Mouse (Mus musculus): Measurements from ENCODE around the gene Atp6v0c.

Atp6v0c gene

DNA sequence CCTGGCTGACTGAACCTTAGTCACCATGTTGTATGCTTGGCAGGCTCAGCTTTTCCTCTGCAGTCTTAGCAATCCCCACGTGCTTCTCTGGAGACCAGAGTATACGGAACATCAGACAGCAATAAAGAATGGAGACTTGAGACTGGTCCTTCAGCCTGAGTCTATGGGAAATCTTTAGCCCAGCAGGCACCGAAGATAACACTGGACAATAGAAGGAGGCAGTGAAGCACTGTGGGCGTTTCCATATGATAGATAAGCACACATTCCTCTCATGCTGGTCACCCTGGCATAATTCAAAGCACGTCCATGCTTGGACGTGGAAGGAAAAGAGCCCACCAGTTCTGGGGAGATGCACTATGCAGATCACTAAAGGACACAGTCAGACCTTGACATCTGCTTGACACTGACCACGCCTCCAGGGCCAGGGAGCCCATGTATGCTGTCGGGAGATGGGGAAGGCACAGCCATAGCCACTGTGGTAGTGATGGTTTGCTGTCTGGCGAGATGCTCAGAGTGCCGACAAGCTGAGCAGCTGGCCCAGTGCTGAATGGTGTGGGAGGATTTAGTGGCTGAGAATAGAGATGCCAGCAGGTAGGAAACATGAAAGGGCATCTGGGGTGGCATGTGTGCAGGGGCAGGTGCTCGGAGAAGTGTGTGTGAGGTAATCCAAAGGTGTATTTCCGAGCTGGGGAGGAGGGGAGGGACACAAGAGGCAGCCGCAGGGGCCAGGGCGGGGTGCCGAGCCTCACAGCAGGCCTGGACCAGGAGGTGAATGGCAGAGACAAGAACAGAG is 27.7 kb upstream of the Atp6v0c start:
- DNase-seq = no peak

DNA sequence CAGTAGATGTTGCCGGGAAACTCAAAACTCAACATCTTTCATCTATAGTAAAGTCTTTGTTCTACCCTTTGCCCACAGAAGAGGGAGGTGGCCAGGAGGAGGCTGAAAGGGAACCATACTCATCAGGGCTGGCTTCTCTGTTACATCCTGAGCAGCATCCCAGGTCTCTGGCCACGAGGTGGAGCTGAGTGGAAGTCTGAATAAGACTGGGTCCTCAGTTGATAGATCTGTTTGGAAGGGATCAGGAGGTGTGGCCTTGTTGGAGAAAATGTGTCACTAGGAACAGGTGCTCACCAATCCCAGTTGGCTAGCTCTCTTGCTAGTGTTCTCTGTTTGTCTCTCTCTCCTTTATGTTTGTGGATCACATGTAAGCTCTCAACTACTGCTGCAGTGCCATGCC is 25.8 kb upstream of the Atp6v0c start:
- DNase-seq = no peak

DNA sequence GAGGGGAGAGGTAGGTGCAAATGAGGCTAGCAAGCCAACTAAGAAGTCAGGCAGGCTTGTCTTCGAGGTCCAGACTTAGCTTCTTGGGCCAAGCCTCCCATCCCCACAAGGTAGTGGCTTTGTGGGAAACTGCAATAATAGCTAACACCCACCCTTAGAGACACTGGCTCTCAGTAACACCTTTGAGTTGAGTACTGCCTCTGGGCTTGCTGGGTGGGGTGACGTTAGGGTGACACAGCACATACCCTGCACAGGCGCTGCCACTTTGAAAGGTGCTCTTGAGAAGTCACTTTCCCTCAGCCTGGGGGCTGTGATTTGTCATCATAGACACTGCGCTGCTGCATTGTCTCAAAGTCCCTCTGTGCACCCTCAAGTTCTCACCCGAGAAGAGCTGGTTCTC is 24.3 kb upstream of the Atp6v0c start:
- no peak for DNase-seq

DNA sequence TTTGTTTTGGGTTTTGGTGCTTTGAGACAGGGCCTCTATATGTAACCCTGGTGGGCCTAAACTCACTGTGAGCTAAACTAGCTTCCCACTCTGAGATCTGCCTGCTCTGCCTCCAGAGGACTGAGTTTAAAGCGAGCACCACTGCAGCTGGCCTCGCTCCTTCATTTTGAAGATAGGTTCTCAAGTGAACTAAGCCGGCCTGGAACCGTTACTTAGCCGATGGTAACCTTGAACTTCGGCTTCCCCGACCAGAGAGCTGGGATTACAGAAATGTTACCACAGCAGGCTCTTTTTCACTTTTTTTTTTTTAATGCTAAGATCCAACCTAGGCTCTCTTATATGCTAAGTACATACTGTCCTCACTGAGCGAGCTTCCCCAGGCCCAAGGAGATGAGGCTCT is 23.8 kb upstream of the Atp6v0c start:
- DNase-seq = no peak

DNA sequence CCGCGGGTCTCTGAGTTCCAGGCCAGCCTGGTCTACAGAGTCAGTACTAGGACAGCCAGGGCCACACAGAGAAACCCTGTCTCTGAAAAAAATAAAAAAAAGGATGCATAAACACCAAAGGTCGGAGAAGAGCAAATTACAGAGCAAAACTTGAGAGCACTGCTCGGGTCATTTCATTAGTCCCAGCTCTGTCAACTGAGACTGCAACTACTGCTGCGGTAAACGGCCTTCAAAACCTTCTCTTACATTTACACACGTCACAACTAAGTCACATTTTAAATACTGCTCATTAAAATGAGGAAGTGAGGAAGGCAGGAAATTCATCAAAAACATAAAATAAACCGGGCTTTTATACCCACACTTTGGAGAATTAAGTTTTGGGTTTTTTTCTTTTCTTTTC is 23.3 kb upstream of the Atp6v0c start:
- DNase-seq = no peak

DNA sequence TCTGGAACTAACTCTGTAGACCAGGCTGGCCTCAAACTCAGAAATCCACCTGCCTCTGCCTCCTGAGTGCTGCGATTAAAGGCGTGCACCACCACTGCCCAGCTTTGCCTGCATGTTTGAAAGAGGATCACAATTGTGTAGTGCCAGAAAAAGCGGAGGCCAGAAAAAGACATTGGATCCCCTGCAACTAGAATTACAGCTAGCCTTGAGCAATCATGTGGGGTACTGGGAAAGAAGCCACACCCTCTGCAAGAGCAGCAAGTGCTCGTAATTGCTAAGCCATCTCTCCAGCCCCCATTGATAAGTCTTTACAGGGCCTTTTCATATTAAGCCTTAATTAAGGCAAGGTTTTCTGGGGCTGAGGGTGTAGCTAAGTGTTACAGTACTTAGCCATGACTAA is 22.0 kb upstream of the Atp6v0c start:
- no peak for DNase-seq

DNA sequence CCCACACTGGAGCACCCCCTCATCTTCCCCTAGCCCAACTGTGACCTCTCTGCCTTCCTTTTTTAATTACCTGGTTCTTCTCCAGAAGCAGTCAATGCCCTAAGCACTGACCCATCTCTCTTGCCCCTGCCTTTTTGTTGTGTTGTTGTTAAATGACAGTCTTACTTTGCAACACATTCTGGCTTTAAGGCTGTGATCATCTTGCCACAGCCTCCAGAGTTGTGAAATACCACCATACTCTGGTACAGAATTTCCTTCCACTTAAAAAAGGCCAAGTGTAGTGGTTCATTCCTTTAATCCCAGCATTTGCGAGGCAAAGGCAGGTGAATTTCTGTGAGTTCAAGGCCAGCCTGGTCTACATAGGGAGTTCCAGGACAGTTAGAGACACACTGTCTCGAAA is 21.4 kb upstream of the Atp6v0c start:
- no peak for DNase-seq

DNA sequence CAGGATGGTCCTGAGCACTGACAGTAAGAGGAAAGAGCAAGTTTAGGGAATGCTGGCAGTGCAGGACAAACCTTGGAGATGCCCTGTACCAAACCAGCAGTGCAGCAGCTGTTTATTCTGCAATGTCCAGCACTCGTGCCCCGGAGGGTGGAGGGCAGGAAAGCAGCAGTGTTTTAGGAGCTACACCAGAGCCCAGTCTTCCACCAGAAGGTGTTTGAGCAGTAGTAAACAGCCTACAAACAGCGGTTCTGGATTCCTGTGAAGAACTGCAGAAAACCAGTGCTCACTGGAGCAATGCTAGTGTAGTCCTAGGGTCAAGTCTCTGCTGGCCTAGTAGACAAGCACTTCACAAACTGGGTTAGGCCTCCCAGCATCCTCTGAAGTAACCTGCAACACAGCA is 4.8 kb upstream of the Atp6v0c start:
- DNase-seq = no peak

DNA sequence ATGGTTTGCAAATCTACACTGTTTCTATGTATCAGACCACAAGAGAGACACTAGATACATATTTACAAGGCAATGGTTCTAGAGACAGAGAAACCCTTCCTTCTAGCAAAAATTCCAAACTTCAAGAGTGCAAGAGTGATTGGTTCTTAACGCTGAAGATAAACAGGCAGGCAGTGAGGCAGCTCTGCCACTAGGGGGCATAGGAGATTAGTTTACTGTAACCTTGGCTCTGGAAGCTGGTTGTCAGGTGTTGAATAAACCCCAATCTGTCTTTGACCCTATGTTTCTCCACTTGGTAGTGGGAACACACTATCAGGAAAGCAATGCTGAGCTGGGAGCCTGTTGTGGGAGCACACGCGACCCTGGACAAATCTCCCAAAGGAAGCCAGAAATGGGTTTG is 3.9 kb upstream of the Atp6v0c start:
- DNase-seq = peak in 1 of 2 experiments; percentile 76

DNA sequence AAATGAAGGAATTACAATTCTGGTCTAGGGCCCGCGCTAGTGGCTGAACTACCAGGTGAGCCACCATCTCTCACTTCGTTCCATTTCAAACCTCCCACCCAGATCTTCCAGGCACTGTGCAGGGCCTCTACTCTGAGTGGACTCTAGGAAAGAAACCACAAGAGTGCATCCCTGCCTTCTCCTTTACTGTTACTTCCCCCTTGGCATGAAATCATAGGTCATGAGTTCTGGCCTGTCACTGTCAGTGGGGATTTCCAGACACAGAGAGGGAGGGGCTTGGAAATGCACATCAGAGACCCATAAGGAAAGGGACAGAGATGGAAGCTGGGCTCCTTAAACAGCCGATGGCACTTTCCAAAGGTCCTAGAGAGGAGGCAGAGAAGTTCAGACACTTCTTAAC is 2.2 kb upstream of the Atp6v0c start:
- no peak for DNase-seq

DNA sequence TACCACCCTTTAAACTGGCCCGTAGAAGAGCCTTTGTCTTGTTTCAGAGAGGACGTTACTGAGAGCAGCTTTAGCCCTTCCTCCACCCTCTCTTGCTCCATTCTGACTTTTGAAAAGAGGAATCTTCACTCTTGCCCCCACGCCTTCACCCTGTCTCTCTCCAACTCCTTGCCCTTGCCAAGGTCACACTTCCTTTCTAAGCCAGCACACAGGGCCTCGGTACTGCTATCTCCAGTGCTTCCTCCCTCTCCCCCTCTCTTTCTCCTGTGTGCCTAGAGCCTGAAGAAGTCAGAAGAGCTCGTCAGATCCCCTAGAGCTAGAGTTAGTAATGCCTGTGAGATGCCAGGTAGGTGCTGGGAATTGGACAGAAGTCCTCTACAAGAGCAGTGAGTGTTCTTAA is 1.2 kb upstream of the Atp6v0c start:
- DNase-seq = no peak

DNA sequence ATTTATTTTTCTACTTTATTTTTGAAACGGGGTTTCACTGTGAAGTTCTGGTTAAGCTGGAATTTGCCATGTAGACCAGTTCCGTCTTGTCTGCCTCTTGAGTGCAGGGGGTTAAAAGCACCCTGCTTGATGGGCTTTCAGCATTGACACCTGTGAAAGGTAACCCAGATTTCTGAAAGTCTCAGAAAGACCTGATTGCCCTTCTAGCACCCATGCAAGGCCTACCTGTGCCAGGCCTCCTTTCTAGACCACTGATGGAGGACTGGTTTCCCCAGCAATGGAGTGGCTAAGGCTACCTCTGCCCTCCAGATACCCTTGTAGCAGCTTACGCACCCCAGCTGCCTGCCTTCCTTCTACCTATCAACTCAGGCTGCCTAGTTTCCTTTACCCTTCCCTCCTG is 623 bp upstream of the Atp6v0c start:
- DNase-seq = no peak

DNA sequence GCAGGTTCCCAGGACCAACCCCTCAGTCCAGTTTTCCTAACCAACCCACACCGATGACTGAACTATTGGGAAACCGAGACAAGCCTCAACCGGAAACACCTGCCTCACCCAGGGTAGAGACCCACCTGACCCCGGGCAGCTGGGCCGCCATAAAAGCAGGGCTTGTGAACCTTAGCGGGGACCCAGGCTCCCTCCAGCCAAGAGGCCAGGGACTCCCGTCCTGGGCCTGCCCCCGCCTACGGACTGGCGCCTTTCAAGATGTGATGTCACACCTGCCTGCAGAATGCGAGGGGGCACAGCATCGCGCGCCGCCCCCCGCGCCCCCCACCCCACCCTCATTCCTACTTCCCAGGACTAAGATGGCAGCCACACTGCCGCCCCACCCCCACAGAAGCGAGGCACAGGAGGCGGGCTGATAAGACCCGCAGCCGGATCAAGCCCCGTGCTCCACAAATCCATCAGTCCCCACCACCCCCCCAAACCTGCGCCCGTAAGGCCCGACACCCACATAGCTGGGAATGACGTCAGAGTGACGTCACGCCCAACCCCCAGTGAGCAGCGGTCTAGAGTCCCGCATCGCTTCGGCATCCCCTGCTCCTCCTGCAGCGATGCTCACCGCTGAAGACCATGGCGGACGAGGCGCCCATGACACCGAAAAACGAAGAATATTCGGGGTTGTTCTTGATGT is 768 bp downstream of the Atp6v0c start:
- DNase-seq = peak; percentile 49 to 63

DNA sequence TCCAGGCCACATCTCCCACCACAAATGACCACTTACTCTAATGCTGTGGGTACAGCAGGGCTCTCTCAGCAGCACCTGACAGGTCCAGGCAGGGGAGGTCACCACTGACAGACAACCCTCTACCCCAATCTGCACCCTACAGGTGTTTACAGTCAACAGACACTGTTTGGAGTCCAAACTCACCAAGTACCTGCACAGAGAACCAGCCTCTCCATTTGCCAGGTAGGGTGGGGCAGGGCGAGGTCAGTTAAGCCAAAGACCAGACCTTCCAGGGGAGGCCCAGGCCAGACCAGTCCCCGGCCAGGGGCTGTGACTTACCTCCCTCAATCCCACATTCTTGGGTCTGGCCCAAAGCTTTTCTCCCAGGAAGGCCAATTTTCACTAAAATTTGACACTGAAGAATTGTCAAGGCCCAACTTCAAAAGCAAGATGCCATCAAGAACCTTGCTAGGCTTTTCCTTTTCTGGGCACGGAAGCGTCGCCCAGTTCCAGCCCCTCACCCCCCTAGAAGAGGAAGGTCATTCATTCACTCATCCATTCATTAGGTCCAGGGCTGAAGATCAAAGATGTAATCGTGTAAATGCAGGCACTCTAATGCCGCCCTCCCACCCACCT is 1.5 kb downstream of the Atp6v0c start:
- peak in 1 of 2 experiments; percentile 28 for DNase-seq

DNA sequence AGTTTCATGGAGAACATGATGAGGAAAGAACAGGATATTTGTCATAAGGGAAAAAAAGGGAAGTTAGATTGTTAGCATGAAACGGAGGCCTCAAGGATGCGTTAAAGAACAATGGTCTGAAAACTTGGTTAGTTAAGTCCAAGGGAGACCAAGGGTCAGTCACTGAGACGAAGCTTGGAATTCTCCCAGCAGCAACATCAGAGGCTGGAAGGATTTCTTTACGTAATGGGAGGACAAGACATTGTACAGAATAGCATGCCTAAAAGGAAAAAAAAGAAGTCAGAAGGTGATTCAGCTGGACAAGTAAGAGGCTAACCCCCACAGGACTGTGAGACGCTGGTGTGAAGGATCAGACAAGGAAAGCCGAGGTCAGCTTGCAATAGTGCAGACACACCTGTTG is 2.4 kb downstream of the Atp6v0c start:
- DNase-seq = peak in 1 of 2 experiments; percentile 45

DNA sequence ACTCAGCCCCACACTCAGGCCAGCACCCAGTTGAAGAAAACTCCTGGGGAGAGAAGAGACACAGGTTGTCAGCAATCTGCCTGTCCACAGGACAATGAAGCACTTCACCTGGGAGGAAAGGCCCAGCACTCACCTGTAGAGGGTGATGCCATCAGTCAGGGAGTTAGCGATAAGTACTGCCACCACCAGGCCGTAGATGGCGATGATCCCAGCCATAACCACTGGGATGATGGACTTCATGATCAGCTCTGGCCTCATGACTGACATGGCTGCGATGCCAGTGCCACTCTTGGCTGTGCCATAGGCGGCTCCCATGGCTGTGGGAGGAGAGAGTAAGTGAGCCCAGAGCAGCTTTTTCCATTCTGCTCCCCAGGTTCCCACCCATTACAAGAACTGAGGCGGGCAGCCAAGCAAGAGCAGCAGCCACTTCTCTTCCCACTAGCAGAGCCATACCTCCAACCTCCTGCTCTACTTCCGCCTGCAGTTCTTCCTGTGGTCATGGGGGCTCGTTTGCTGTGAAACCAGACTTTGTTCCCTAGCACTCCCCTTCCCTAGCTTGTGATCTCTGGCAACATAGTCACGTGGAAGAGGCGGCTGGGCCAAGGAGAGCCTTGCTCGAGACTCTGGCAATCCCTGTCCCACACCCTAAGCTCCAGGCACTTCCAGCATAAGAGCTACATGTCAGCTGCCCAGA is 4.8 kb downstream of the Atp6v0c start:
- peak; percentile 76 to 82 for DNase-seq

DNA sequence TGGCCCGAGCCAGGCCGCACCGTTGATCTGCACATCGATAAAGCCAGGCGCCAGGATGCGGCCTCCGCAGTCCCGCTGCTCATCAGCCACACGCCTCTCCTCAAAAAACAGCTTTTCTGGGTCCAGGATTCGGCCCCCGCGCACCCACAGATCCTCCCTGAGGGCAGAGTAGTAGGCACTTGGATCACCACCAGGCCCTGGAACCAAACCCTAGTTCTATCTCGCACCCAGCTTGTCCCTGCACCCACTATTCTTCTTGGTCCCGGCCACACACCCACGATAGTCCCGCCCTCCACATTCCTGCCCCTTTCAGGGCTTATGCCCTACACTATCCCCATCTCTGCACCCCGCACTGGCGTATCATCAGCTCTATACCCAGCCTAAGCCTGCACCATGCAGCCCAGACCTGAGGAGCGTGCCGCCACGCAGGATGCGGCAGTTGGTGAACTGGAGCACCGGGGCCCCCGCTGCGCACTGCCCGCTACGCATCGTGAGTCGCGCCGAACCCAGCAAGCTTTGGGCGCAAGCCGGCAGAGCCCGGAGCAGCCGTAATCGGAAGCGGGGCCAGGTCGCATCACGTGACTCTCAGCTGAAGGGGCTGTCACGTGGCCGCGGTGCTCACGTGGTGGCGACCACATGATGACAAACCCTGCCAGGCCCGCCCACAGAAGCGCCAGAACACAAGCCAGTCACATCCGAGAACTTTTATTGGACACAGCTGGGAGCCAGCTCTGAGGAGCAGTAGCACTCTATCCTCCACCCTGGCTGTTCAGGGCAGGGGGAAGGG is 6.1 kb downstream of the Atp6v0c start, which contains the start of gene Amdhd2:
Gene Amdhd2 (minus strand): TSS at position 591 of the 787 bp plus-strand sequence.
- DNase-seq = peak; percentile 97 to 99

DNA sequence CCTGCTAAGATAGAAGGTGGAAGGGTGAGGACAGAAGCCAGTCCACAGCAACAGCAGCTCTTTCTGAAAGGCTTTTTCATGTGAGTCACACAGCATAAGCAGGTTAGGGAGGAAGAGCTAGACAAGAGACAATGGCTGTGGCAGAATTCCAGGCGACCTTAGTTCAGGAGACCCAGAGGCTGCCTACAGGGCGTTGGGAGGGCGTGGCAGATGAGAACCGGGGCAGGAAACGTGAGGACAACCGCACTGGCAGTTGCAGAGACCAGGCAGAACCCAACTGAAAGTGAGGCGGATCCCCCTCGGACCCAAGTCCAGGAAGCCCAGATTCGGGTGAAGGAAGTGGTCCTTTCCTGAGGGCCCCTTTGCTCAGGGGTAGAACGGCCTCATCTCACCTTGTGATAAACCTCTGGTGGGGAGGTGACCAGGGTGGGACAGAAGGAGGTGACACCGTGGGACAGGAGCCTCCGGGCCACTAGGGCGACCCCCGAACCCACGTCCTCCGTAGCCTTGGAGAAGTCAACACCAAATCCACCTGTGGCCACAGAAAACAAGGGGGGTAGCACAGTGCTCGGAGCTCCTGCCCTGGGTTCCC is 6.8 kb downstream of the Atp6v0c start:
- DNase-seq = peak; percentile 87 to 91

DNA sequence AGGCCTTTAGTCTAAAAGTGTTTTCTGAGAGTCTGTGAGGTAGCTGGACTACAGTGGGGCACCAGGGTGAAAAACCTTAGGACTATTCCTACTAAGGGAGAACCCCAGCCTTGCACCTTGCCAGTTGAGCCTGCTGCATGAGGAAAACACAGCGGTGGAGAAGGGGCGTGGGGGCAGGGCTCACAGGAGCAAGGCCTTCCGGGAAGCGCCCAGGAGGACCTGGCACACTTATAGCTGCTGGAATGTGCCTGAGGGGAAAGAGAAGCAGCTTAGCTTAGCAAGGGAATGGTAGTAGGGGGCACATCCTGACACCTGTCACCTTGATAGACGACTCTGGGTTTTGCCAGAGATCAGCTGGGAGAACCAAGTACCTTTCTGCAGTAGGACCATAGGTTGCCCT is 8.0 kb downstream of the Atp6v0c start:
- no peak for DNase-seq

DNA sequence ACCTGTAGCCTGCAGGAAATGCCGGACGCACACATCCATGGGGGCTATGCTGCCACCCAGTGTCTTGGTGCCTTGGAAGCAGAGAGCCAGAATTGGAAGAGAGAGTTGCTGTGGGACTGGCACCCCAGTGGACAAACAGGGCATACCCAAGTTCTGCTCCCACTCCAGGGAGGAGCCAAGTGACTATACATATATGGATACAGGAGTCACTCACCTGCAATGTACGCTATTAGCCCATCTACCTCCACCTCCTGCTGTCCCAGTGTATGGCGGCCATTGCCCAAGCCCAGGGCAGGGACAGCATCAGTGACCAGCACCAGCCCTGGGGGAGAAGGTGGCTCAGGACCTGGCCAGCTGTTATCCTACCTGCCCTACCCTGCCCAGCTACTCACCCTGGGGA is 12.0 kb downstream of the Atp6v0c start:
- no peak for DNase-seq

DNA sequence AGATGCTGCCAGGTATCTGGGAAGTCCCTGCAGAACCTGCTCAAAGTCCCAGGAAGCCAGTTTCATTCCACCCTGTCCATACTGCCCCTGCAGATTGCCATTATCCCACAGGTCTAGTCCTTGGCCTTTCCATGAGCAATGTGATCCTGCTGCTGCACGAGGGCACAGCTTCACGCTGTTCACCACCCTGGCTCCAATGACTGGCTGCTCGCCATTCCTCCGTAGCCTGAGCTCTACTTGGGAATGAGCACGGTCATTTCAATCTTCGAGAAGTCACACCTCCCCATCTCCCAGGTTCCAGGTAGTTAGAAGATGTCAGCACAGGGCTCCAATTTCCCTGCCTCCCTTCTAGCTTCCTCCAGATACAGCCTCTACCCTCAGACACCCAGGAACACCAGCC is 12.4 kb downstream of the Atp6v0c start:
- no peak for DNase-seq

DNA sequence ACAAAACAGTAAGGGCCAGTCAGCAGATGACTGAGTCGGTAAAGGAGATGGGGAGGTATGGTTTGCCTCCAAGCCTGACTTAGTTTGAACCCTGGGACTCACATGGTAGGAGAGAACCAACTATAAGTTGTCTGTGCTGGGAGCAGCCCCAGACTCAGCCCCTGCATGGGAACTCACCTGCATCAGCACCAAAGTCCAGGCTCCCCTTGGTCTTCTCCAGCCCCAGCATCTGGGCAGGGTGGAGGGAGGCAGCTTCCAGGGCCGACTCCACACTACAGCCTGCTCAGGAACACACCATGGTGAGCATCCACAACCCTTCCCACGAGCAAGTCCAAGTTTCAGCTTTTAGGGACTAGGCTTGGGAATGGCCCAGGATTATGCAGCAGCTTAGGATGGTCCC is 13.1 kb downstream of the Atp6v0c start:
- no peak for DNase-seq
